ENCODE assay signal across 8 mouse cellular contexts in the genomic region with DNA sequence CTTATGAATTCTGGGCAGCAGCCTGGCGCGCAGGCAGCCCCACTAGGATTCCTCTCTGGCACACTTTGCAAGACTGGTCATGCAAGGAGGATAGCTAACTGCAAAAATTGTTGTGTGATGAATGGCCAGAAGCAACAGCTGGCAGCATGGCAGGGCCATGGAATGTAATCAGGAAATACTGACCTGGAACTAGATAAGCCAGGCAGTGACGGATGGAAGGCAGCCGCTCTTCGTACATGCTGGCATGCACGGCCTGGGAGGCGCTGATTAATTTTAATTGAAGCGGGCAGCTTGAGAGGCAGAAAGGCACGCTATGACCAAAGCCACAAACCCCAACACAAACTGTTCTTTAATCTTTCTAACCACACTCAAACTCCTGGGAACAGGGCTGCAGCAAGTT. TPM values are rescaled to one million over a fixed set of nuclear protein-coding genes. Genes with fewer than 3 reads are reported as not detected.
DNase-seq lines count a peak whose midpoint lies in the region; ATAC-seq and TF ChIP-seq lines count a peak whose summit lies in the region.

No protein-coding gene starts in this region.

- POLR2A ChIA-PET in Patski (lab: Charles Lee): interaction anchor here (1.6 to 2.0 kb wide), 2 partner anchors 14 to 16 kb away, joined by 3 to 6 read pairs; a partner anchor contains a TSS

- WGBS in heart, embryonic 12.5 days: 14% methylated on average over 9 of the region's 9 CpGs
- 80% methylated on average over 9 of the region's 9 CpGs for WGBS in forebrain, embryonic 13.5 days

- TF ChIP-seq CTCF in Patski (IDR thresholded peaks at IDR 0.05): no peak

- H3K27me3 ChIP-seq in Patski: no peaks in the 10 kb centered on the region
- no peaks in the 10 kb centered on the region for H3K27me3 ChIP-seq in heart, embryonic 12.5 days (replicated peaks)
- H3K27me3 ChIP-seq in forebrain, embryonic 13.5 days: no peaks in the 10 kb centered on the region

- H3K36me3 ChIP-seq in heart, embryonic 12.5 days: no peaks in the 10 kb centered on the region
- no peaks in the 10 kb centered on the region for H3K36me3 ChIP-seq in forebrain, embryonic 13.5 days (ENCODE audit: poor library complexity, severe bottlenecking)

- CTCF ChIA-PET in Patski (lab: Charles Lee): interaction anchor here (3.3 kb wide), 1 partner anchor 13 kb away, joined by 10 read pairs; a partner anchor contains a TSS

- DNase-seq in 416B (ENCODE audit: low read depth) (peak; percentile 15), Patski (ENCODE audit: low read depth, low spot score) (peak; percentile 90)
- peak; percentile 24 for DNase-seq in kidney, postnatal 10 days
- DNase-seq in lung, postnatal 4 days: peak; percentile 29 to 81
- DNase-seq in left cerebral cortex, adult 18-20 months (ENCODE audit: low spot score in 2 of 2): no peak

- H3K4me1 ChIP-seq in heart, embryonic 12.5 days (replicated peaks): peaks cover 43% of the 10 kb centered on the region
- H3K4me1 ChIP-seq in forebrain, embryonic 13.5 days: no peaks in the 10 kb centered on the region

- no peak overlapping the region for H3K4me3 ChIP-seq in heart, embryonic 12.5 days
- H3K4me3 ChIP-seq in forebrain, embryonic 13.5 days: no peak overlapping the region

- peak overlapping the region; percentile 37 for H3K4me2 ChIP-seq in heart, embryonic 12.5 days
- no peak overlapping the region for H3K4me2 ChIP-seq in forebrain, embryonic 13.5 days

- no peaks in the 10 kb centered on the region for H3K9me3 ChIP-seq in heart, embryonic 12.5 days (replicated peaks)
- H3K9me3 ChIP-seq in forebrain, embryonic 13.5 days (replicated peaks): no peaks in the 10 kb centered on the region

- in situ Hi-C loops in Patski (cut with MboI; ENCODE audit: low pct_unique_long_range_greater_than_20kb): no loop called here

- H3K9ac ChIP-seq in heart, embryonic 12.5 days: no peak overlapping the region
- H3K9ac ChIP-seq in forebrain, embryonic 13.5 days: no peak overlapping the region

- ATAC-seq in Patski: peak; percentile 94
- ATAC-seq in heart, embryonic 12.5 days (ENCODE audit: insufficient number of reproducible peaks, low FRiP score): peak; percentile 82
- ATAC-seq in CD4-positive, CD25-positive, alpha-beta regulatory T cell, adult 4 months: no peak
- ATAC-seq in forebrain, embryonic 13.5 days: no peak

- peak overlapping the region; percentile 57 for H3K27ac ChIP-seq in heart, embryonic 12.5 days (ENCODE audit: poor library complexity, severe bottlenecking)
- no peak overlapping the region for H3K27ac ChIP-seq in forebrain, embryonic 13.5 days

RNA-seq across cellular contexts. Expression of a gene that starts 13.8 kb away (rescaled TPM):
- 92.3 TPM for polyA plus RNA-seq in Patski (2021)
- polyA plus RNA-seq in heart, embryonic 12.5 days (2016; fragmentation: Nextera tagmentation; extraction: Ambion mirVana): 93.5 and 102 TPM in 2 replicates
- 10 to 100 TPM; 60.6 to 67.2 TPM for polyA plus RNA-seq in CD4-positive, CD25-positive, alpha-beta regulatory T cell, adult 4 months (2017; shearing (Covaris generic))
- 10 to 100 TPM; 82.5 to 86.2 TPM for total RNA-seq in left cerebral cortex, adult 18-20 months (2021)
- polyA plus RNA-seq in forebrain, embryonic 13.5 days (2015; fragmentation: Nextera tagmentation; extraction: Ambion mirVana): 72.7 and 75.1 TPM in 2 replicates

Comparison
In these comparisons a context has a peak if more than half of its experiments do, and no peak if none do; other contexts are left out.
1. DNase-seq: peak in 416B (single experiment), Patski (single experiment), kidney, postnatal 10 days (single experiment) and lung, postnatal 4 days (2 of 2); none in left cerebral cortex, adult 18-20 months (0 of 2).
2. ATAC-seq: peak in Patski (single experiment) and heart, embryonic 12.5 days (single experiment); none in CD4-positive, CD25-positive, alpha-beta regulatory T cell, adult 4 months (single experiment) and forebrain, embryonic 13.5 days (single experiment).